8 mouse cellular contexts compared by ENCODE assay signal in the genomic region with DNA sequence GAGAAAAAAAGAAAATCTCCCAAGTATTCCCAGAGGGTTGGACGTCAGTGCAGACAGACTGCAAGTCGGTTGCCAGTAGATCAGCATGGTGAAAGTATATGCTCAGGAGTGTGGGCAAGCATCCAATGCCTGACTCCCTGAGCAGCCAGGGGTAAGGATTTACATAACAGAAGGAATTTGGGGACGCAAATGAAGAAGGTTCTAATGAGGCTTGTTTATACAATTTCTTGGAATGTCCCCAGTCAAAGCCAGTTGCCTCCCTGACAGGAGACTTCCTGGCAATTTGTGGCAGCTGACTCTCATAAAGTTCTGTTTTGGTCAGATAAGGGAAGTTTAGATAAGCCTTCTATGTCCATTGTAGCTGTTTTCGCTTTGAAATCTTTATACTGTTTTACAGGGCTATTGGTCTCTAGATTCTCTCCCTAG. TPM values are rescaled to one million over a fixed set of nuclear protein-coding genes. Genes with fewer than 3 reads are reported as not detected.
DNase-seq lines count a peak whose midpoint lies in the region; ATAC-seq lines count a peak whose summit lies in the region.

No protein-coding gene starts in this region.

- H3K4me1 ChIP-seq in heart, embryonic 11.5 days (ENCODE audit: control insufficient read depth, insufficient read depth, low read length): peaks cover 8% of the 10 kb centered on the region
- peaks cover 3 to 21% of the 10 kb centered on the region in 2 experiments for H3K4me1 ChIP-seq in heart, embryonic 14.5 days (ENCODE audit: control insufficient read depth in 2 of 2, insufficient read depth in 2 of 2, low read length in 2 of 2)

- no peaks in the 10 kb centered on the region for H3K9me3 ChIP-seq in heart, embryonic 11.5 days (replicated peaks; ENCODE audit: control insufficient read depth, low read length)
- H3K9me3 ChIP-seq in heart, embryonic 14.5 days (ENCODE audit: control insufficient read depth, low read length): no peaks in the 10 kb centered on the region

- no peak overlapping the region for H3K4me3 ChIP-seq in heart, embryonic 11.5 days (ENCODE audit: low read depth, low read length)
- H3K4me3 ChIP-seq in heart, embryonic 14.5 days (ENCODE audit: control insufficient read depth in 1 of 2, insufficient read depth in 1 of 2, low read depth in 1 of 2, low read length in 2 of 2): no peak overlapping the region

- no peak overlapping the region for H3K27ac ChIP-seq in heart, embryonic 11.5 days (ENCODE audit: low read depth, low read length)
- H3K27ac ChIP-seq in heart, embryonic 14.5 days (replicated peaks in 1 of 2; ENCODE audit: control insufficient read depth in 1 of 2, insufficient read depth in 1 of 2, low read depth in 2 of 2, low read length in 2 of 2): peak overlapping the region; percentile 52 to 55

- WGBS in heart, embryonic 11.5 days (ENCODE audit: insufficient replicate concordance): 34% methylated on average over 4 of the region's 4 CpGs
- 35% methylated on average over 4 of the region's 4 CpGs for WGBS in heart, embryonic 14.5 days

- ATAC-seq in heart, embryonic 11.5 days (replicated peaks; ENCODE audit: insufficient number of reproducible peaks, low FRiP score, low TSS enrichment): no peak
- peak; percentile 47; the same call in 1 of the 2 replicates for ATAC-seq in heart, embryonic 14.5 days (ENCODE audit: insufficient number of reproducible peaks, insufficient read depth, low FRiP score, low read depth)
- no peak for ATAC-seq in frontal cortex, adult (ENCODE audit: low TSS enrichment)

- H3K9ac ChIP-seq in heart, embryonic 11.5 days (ENCODE audit: low read depth, low read length): no peak overlapping the region
- H3K9ac ChIP-seq in heart, embryonic 14.5 days (ENCODE audit: low read length): no peak overlapping the region

- H3K36me3 ChIP-seq in heart, embryonic 11.5 days (ENCODE audit: control insufficient read depth, insufficient read depth, low read length): no peaks in the 10 kb centered on the region
- H3K36me3 ChIP-seq in heart, embryonic 14.5 days (ENCODE audit: control insufficient read depth, insufficient read depth, low read length): no peaks in the 10 kb centered on the region

- peak; percentile 25 to 48 for DNase-seq in heart, adult 18-20 months
- peak; percentile 12 for DNase-seq in ZHBTc4 (ENCODE audit: low read depth, low spot score)
- peak; percentile 29 to 41 for DNase-seq in kidney, postnatal 36 days
- DNase-seq in ovary, postnatal 14 days (ENCODE audit: low spot score): no peak
- DNase-seq in ovary, adult 18-20 months (ENCODE audit: low spot score): no peak

- no peaks in the 10 kb centered on the region for H3K27me3 ChIP-seq in heart, embryonic 11.5 days (ENCODE audit: control insufficient read depth, insufficient read depth, low read length)
- H3K27me3 ChIP-seq in heart, embryonic 14.5 days (ENCODE audit: control insufficient read depth, insufficient read depth, low read length): no peaks in the 10 kb centered on the region

- H3K4me2 ChIP-seq in heart, embryonic 11.5 days: no peak overlapping the region
- H3K4me2 ChIP-seq in heart, embryonic 14.5 days (ENCODE audit: low read length): peak overlapping the region; percentile 18; the same call in 1 of the 2 replicates

RNA-seq across cellular contexts. Expression of a gene that starts 33.4 kb away (rescaled TPM):
- 10 to 100 TPM; 20.0 to 21.0 TPM for total RNA-seq in heart, adult 18-20 months (2021)
- 10.2 and 10.3 TPM in 2 replicates for polyA plus RNA-seq in heart, embryonic 11.5 days (2014; fragmentation: Nextera tagmentation; extraction: Ambion mirVana)
- 9.1 and 11.1 TPM in 2 replicates for polyA plus RNA-seq in heart, embryonic 14.5 days (2014; fragmentation: Nextera tagmentation; extraction: Ambion mirVana)

Comparison
In these comparisons a context has a peak if more than half of its experiments do, and no peak if none do; other contexts are left out.
1. DNase-seq: peak in heart, adult 18-20 months (2 of 2), ZHBTc4 (single experiment) and kidney, postnatal 36 days (2 of 2); none in ovary, postnatal 14 days (single experiment) and ovary, adult 18-20 months (single experiment).